Mouse (Mus musculus) forebrain, embryonic 14.5 days (tissue): ENCODE results near the gene Snx9. TPM values are rescaled to one million over a fixed set of nuclear protein-coding genes. Genes with fewer than 3 reads are reported as not detected.
A peak's percentile ranks its signal among the peaks of the same experiment; 100 is the strongest.

Experiments
- ATAC-seq: fragments of 200-750 bp; cut with Nextera tagmentation; 2 replicates; pipeline ENCODE4 v1.8.0; 2017; ENCODE audit warnings: mild to moderate bottlenecking, moderate library complexity
- DNase-seq: peaks from one replicate; pipeline ENCODE4 v3.0.0-alpha.2; 2015; ENCODE audit warnings: low spot score
- H3K27ac ChIP-seq: fragments of 300-500 bp; sonication (generic); 2 replicates; pipeline ENCODE4 v1.5.1; 2014; ENCODE audit warnings: low read depth, mild to moderate bottlenecking, control low read depth, low read length, moderate library complexity
- H3K27me3 ChIP-seq: fragments of 300-500 bp; sonication (generic); replicated peaks from 2 replicates; pipeline ENCODE4 v1.6.1; 2014; ENCODE audit warnings: low read length, control low read depth, mixed read lengths; ENCODE audit not compliant: control insufficient read depth, insufficient read depth
- H3K36me3 ChIP-seq: fragments of 300-500 bp; sonication (generic); 2 replicates; pipeline ENCODE4 v1.6.1; 2014; ENCODE audit warnings: low read length, control low read depth; ENCODE audit not compliant: control insufficient read depth, insufficient read depth
- H3K4me1 ChIP-seq: fragments of 300-500 bp; sonication (generic); 2 replicates; pipeline ENCODE4 v1.6.1; 2014; ENCODE audit warnings: antibody characterized with exemption, low read length, control low read depth; ENCODE audit not compliant: control insufficient read depth, insufficient read depth
- H3K4me2 ChIP-seq: fragments of 300-500 bp; sonication (generic); 2 replicates; pipeline ENCODE4 v1.6.1; 2014; ENCODE audit warnings: mild to moderate bottlenecking, control low read depth, low read length
- H3K4me3 ChIP-seq: fragments of 300-500 bp; sonication (generic); 2 replicates; pipeline ENCODE4 v1.5.1; 2014; ENCODE audit warnings: low read depth, low read length, control low read depth
- H3K9ac ChIP-seq: fragments of 300-500 bp; sonication (generic); 2 replicates; pipeline ENCODE4 v1.6.1; 2014; ENCODE audit warnings: mild to moderate bottlenecking, low read length, control low read depth, moderate library complexity
- H3K9me3 ChIP-seq: fragments of 300-500 bp; sonication (generic); replicated peaks from 2 replicates; pipeline ENCODE4 v1.6.1; 2016; ENCODE audit warnings: low read length, control low read depth, mixed read lengths; ENCODE audit not compliant: control insufficient read depth
- WGBS: fragments of 180-500 bp; shearing (Covaris S2); extraction: QIAGEN DNeasy Blood & Tissue Kit; methylation state at CpG from one replicate; pipeline ENCODE4 v1.1.7; 2014; 5-methylcytosine and 5-hydroxymethylcytosine counted together
- polyA plus RNA-seq: library from polyadenylated mRNA; unstranded; fragments of >200 nt; fragmentation: Nextera tagmentation; extraction: Ambion mirVana; gene quantifications from 2 replicates; pipeline ENCODE4 v1.2.1, GENCODE M21; 2014

Snx9 gene
- polyA plus RNA-seq, 1 experiment from 2014 or later, result 6.7 TPM

DNA sequence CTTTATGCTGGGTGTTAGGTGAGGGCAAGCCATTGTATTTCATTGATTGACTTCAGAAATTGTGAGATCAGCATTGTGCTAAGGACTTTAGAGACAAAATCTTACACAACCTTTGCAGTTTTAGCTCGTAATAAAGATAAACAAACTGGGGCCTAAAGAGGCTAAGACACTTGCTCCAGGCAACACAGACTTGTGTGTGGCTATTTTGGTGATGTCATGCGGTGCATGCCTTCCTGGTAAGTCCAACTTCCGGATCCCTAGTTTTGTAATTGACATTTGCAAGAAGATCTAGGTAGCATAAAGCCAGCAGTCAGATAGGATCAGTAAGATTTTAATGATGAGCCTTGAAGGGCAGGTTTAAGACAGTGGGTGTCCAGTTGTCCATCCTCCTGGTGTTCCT is 101.0 kb downstream of the Snx9 start:
- no peak overlapping the region for H3K9ac ChIP-seq
- 78% methylated on average over 3 of the region's 3 CpGs for WGBS

GRCm38 (mm10) chr17:5943053-5943452 is 101.9 kb downstream of the Snx9 start:
- no peaks in the 10 kb centered on the region for H3K9me3 ChIP-seq
- no peaks in the 10 kb centered on the region for H3K36me3 ChIP-seq
- H3K27me3 ChIP-seq, result peaks cover 28% of the 10 kb centered on the region
- H3K4me1 ChIP-seq, result no peaks in the 10 kb centered on the region
- no peak overlapping the region for H3K4me3 ChIP-seq
- no peak overlapping the region for H3K27ac ChIP-seq
- 86% methylated on average over 1 of the region's 1 CpGs for WGBS
- DNase-seq, result no peak
- ATAC-seq, result no peak
- H3K9ac ChIP-seq, result no peak overlapping the region
- no peak overlapping the region for H3K4me2 ChIP-seq

More for the DNA sequence above, 101.0 kb downstream of the Snx9 start:
- Histone ChIP-seq H3K36me3 (no peaks in the 10 kb centered on the region), H3K27me3 (peaks cover 28% of the 10 kb centered on the region), H3K4me3 (no peak overlapping the region), H3K9me3 (no peaks in the 10 kb centered on the region), H3K27ac (no peak overlapping the region), H3K4me2 (peak overlapping the region; percentile 80; the same call in 1 of the 2 replicates), H3K4me1 (no peaks in the 10 kb centered on the region)
- ATAC-seq, result no peak
- DNase-seq, result no peak

DNA sequence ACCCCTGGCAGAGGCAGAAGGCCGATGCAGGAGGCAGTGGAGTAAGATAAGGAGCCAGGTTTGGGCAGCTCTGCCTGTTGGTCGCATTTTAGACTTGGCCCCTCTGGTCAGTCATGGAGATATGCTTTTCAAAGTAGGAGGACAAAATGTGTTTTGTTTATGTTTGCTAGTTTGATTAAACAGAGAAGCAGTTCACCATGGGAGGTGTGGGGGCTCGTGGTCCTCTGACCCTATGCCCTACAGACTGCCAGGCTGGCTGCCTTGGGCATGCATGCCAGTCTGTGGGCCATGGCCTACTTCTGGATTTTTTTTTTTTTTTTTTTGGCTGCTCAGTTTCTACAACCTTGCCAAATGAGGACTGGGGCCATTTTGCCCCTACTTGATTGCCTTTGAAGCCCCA is 105.9 kb downstream of the Snx9 start:
- Histone ChIP-seq H3K9me3 (no peaks in the 10 kb centered on the region), H3K9ac (no peak overlapping the region), H3K36me3 (no peaks in the 10 kb centered on the region), H3K4me1 (no peaks in the 10 kb centered on the region), H3K4me3 (no peak overlapping the region), H3K4me2 (no peak overlapping the region), H3K27ac (no peak overlapping the region), H3K27me3 (peaks cover 7% of the 10 kb centered on the region; the same call in 1 of the 2 replicates)
- ATAC-seq (no peak), DNase-seq (no peak)
- 69% methylated on average over 3 of the region's 3 CpGs for WGBS

GRCm38 (mm10) chr17:5952455-5952854 is 111.3 kb downstream of the Snx9 start:
- ATAC-seq (no peak), DNase-seq (no peak)
- Histone ChIP-seq H3K27me3 (no peaks in the 10 kb centered on the region), H3K36me3 (no peaks in the 10 kb centered on the region), H3K4me2 (no peak overlapping the region), H3K27ac (no peak overlapping the region), H3K9me3 (no peaks in the 10 kb centered on the region), H3K4me1 (no peaks in the 10 kb centered on the region), H3K4me3 (no peak overlapping the region), H3K9ac (no peak overlapping the region)
- 89% methylated on average over 4 of the region's 4 CpGs for WGBS

GRCm38 (mm10) chr17:5956350-5957000 is 115.3 kb downstream of the Snx9 start:
- Histone ChIP-seq H3K27ac (no peak overlapping the region), H3K4me2 (no peak overlapping the region), H3K4me1 (no peaks in the 10 kb centered on the region), H3K9me3 (no peaks in the 10 kb centered on the region), H3K4me3 (no peak overlapping the region), H3K9ac (no peak overlapping the region), H3K27me3 (no peaks in the 10 kb centered on the region), H3K36me3 (no peaks in the 10 kb centered on the region)
- WGBS, result 80% methylated on average over 2 of the region's 2 CpGs
- no peak for DNase-seq
- ATAC-seq, result no peak

DNA sequence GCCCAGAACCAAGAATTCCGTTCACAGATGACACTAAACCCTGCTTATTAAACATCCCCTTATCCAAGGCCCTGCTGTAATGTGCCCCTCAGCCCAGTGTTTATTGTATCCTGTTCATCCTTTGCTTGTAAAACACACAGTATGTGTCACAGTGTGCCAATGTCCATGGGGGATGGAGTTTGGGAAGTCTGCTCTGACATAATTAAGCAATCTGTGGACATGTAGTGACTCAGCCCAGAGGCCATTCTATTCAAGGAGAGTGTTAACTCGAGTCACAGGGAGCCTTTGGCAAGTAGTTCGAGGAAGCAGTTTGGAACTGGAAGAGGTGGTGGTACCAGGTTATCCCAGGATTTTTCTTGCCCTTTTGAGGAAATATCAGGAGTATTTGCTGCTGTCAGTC is 116.0 kb downstream of the Snx9 start:
- 61% methylated on average over 3 of the region's 3 CpGs for WGBS
- Histone ChIP-seq H3K27ac (no peak overlapping the region), H3K36me3 (no peaks in the 10 kb centered on the region), H3K4me2 (no peak overlapping the region), H3K27me3 (no peaks in the 10 kb centered on the region), H3K9me3 (no peaks in the 10 kb centered on the region), H3K4me1 (no peaks in the 10 kb centered on the region), H3K4me3 (no peak overlapping the region), H3K9ac (no peak overlapping the region)
- DNase-seq (no peak), ATAC-seq (no peak)

DNA sequence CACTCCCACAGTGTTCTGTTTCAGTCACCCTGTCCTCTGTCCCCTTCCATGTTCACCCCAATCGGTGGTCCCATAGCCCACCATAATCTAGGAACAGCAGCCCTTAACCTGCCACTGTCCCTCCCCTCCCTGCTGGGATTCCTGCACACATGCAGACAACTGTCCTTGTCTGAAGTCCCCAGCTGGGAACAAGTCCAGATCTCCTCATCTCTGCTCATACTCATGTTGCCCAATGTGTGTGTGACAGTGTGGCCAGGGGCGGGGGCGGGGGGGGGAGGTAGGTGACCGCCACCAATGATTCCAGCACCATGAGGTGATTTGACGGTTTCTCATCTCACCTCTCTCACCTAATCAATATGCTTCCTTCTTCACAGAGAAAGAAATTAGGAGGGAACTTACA is 117.1 kb downstream of the Snx9 start:
- Histone ChIP-seq H3K4me3 (no peak overlapping the region), H3K9me3 (no peaks in the 10 kb centered on the region), H3K4me1 (no peaks in the 10 kb centered on the region), H3K27me3 (no peaks in the 10 kb centered on the region), H3K9ac (no peak overlapping the region), H3K36me3 (no peaks in the 10 kb centered on the region), H3K4me2 (no peak overlapping the region), H3K27ac (no peak overlapping the region)
- DNase-seq, result no peak
- no peak for ATAC-seq
- WGBS, result 95% methylated on average over 5 of the region's 5 CpGs

GRCm38 (mm10) chr17:5958636-5959035 is 117.5 kb downstream of the Snx9 start:
- Histone ChIP-seq H3K9ac (no peak overlapping the region), H3K9me3 (no peaks in the 10 kb centered on the region), H3K27ac (no peak overlapping the region), H3K27me3 (no peaks in the 10 kb centered on the region), H3K4me3 (no peak overlapping the region), H3K4me2 (no peak overlapping the region), H3K36me3 (no peaks in the 10 kb centered on the region), H3K4me1 (no peaks in the 10 kb centered on the region)
- DNase-seq (no peak), ATAC-seq (no peak)
- WGBS, result 86% methylated on average over 10 of the region's 10 CpGs

DNA sequence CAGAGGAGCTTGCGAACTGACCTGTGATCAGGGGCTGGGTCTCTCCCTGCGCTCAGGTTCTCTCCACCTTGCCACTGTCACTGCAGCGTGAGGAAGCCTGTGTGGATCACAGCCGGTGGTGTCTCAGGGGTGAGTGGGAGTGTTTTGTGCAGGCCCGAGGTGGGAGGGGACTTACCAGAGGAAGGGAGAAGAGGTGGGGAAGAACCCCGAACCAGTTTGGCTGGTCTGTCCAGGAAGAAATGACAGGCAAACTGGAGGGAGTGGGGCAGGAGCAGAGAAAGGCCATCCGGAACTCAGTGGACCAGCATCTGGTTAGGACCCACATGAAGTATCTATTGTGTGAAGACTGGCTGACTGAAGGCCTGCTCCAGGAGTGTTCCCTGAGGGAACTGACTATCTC is 118.0 kb downstream of the Snx9 start:
- Histone ChIP-seq H3K36me3 (no peaks in the 10 kb centered on the region), H3K4me1 (no peaks in the 10 kb centered on the region), H3K9me3 (no peaks in the 10 kb centered on the region), H3K27me3 (no peaks in the 10 kb centered on the region), H3K9ac (no peak overlapping the region), H3K4me3 (no peak overlapping the region), H3K27ac (no peak overlapping the region), H3K4me2 (no peak overlapping the region)
- no peak for ATAC-seq
- 74% methylated on average over 7 of the region's 7 CpGs for WGBS
- no peak for DNase-seq
